Mouse (Mus musculus): ENCODE results near the gene Slc38a4. TPM values are rescaled to one million over a fixed set of nuclear protein-coding genes. Genes with fewer than 3 reads are reported as not detected.
A peak's percentile ranks its signal among the peaks of the same experiment; 100 is the strongest.

Gene Slc38a4
- polyA plus RNA-seq, 1 experiment from 2014 or later = 127 TPM

DNA sequence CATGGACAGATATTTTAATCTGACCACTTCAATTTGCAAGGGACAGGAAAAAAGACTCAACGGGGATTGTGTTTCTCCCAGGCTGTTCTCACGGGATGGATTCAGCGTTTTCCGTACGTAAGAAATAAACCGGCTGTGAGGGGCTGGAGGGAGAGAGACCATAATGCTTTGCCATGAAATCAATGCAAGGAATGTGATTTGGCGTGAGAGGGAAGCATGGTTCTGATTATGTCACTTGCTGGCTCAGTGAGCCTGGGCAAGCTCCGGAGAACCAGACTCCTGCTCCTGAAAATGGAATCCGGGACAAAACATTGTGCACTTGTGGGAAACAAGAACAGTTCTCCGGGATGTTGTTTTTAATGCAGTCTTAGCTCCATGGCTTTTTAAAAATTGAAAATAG lies 92.0 kb downstream of the Slc38a4 start:
- Histone ChIP-seq H3K9me3 (ENCODE audit: control insufficient read depth, low read length) (0 out of 2 replicates have a peak, but pooled peaks cover 3% of the 10 kb centered on the region), H3K4me1 (ENCODE audit: control insufficient read depth in 2 of 2, insufficient read depth in 2 of 2, low read length in 2 of 2) (peaks cover 4 to 9% of the 10 kb centered on the region in 2 experiments; a peak in 3 of 4 replicates), H3K27ac (replicated peaks in 1 of 2; ENCODE audit: control insufficient read depth in 1 of 2, insufficient read depth in 1 of 2, low read depth in 2 of 2, low read length in 2 of 2) (peak overlapping the region; percentile 22 to 25; a peak in 1 of 4 replicates), H3K4me3 (ENCODE audit: control insufficient read depth in 1 of 2, insufficient read depth in 1 of 2, low read depth in 1 of 2, low read length in 2 of 2) (peak overlapping the region in 1 of 2 experiments; percentile 5; a peak in 1 of 4 replicates), H3K4me2 (ENCODE audit: low read length) (peak overlapping the region; percentile 40), H3K36me3 (ENCODE audit: control insufficient read depth, insufficient read depth, low read length) (no peaks in the 10 kb centered on the region), H3K27me3 (ENCODE audit: control insufficient read depth, insufficient read depth, low read length) (no peaks in the 10 kb centered on the region), H3K9ac (ENCODE audit: low read length) (peak overlapping the region; percentile 46; the same call in 1 of the 2 replicates)
- WGBS = 38% methylated on average over 10 of the region's 10 CpGs
- no peak for ATAC-seq (ENCODE audit: insufficient number of reproducible peaks, insufficient read depth, low FRiP score, low read depth)

DNA sequence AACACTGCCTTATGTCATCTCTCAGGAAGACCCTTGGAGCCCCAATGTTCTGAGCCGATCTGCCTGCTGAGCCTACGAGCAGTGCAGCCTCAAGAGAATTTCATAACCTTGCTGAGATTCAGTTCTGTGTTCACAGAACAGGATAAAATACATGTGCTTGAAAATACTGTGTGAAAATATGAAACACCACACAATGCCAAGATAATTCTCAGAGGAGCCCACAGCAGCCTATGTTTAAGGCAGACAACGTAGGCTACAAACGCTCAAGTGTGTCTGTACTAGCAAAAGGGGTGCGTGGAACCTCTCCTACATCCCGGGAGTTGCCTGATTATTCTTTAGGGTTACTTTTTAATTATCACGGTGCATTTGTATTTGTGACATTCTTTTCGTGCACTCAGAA lies 92.4 kb downstream of the Slc38a4 start:
- 71% methylated on average over 8 of the region's 8 CpGs for WGBS
- peak overlapping the region; percentile 22 to 25; a peak in 1 of 4 replicates for H3K27ac ChIP-seq (replicated peaks in 1 of 2; ENCODE audit: control insufficient read depth in 1 of 2, insufficient read depth in 1 of 2, low read depth in 2 of 2, low read length in 2 of 2)
- no peaks in the 10 kb centered on the region for H3K27me3 ChIP-seq (ENCODE audit: control insufficient read depth, insufficient read depth, low read length)
- peak overlapping the region; percentile 40 for H3K4me2 ChIP-seq (ENCODE audit: low read length)
- peaks cover 4 to 9% of the 10 kb centered on the region in 2 experiments; a peak in 3 of 4 replicates for H3K4me1 ChIP-seq (ENCODE audit: control insufficient read depth in 2 of 2, insufficient read depth in 2 of 2, low read length in 2 of 2)
- no peak for ATAC-seq (ENCODE audit: insufficient number of reproducible peaks, insufficient read depth, low FRiP score, low read depth)
- H3K4me3 ChIP-seq (ENCODE audit: control insufficient read depth in 1 of 2, insufficient read depth in 1 of 2, low read depth in 1 of 2, low read length in 2 of 2) = no peak overlapping the region
- H3K36me3 ChIP-seq (ENCODE audit: control insufficient read depth, insufficient read depth, low read length) = no peaks in the 10 kb centered on the region
- H3K9ac ChIP-seq (ENCODE audit: low read length) = no peak overlapping the region
- 0 out of 2 replicates have a peak, but pooled peaks cover 3% of the 10 kb centered on the region for H3K9me3 ChIP-seq (ENCODE audit: control insufficient read depth, low read length)

DNA sequence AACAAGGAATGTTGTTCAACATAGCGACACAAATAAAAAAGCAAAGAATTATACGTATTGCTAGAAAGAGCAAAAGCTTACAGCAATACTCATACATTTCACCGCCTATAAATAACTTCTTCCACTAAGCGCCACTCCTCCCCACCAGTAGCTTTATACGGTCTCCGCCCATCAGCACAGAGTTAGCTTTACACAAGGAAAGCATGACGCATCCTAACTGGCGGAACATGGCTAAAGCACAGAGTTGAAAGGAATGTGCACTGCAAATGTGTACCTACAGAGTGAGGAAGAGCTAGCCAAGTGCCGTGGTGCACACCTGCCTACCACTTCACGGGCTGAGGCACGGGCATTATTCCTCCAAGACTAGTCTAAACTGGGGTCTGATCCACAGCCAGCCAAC lies 95.4 kb downstream of the Slc38a4 start:
- Histone ChIP-seq H3K9me3 (ENCODE audit: control insufficient read depth, low read length) (0 out of 2 replicates have a peak, but pooled peaks cover 3% of the 10 kb centered on the region), H3K9ac (ENCODE audit: low read length) (no peak overlapping the region), H3K27ac (replicated peaks in 1 of 2; ENCODE audit: control insufficient read depth in 1 of 2, insufficient read depth in 1 of 2, low read depth in 2 of 2, low read length in 2 of 2) (no peak overlapping the region), H3K4me2 (ENCODE audit: low read length) (no peak overlapping the region), H3K27me3 (ENCODE audit: control insufficient read depth, insufficient read depth, low read length) (no peaks in the 10 kb centered on the region), H3K4me1 (ENCODE audit: control insufficient read depth in 2 of 2, insufficient read depth in 2 of 2, low read length in 2 of 2) (peaks cover 4 to 9% of the 10 kb centered on the region in 2 experiments; a peak in 3 of 4 replicates), H3K36me3 (ENCODE audit: control insufficient read depth, insufficient read depth, low read length) (no peaks in the 10 kb centered on the region), H3K4me3 (ENCODE audit: control insufficient read depth in 1 of 2, insufficient read depth in 1 of 2, low read depth in 1 of 2, low read length in 2 of 2) (no peak overlapping the region)
- no peak for ATAC-seq (ENCODE audit: insufficient number of reproducible peaks, insufficient read depth, low FRiP score, low read depth)
- 79% methylated on average over 11 of the region's 11 CpGs for WGBS

- 77% methylated on average over 2 of the region's 2 CpGs for WGBS
- Histone ChIP-seq H3K27me3 (ENCODE audit: control insufficient read depth, insufficient read depth, low read length) (no peaks in the 10 kb centered on the region), H3K4me1 (ENCODE audit: control insufficient read depth in 2 of 2, insufficient read depth in 2 of 2, low read length in 2 of 2) (peaks cover 4 to 6% of the 10 kb centered on the region in 2 experiments; a peak in 3 of 4 replicates), H3K27ac (replicated peaks in 1 of 2; ENCODE audit: control insufficient read depth in 1 of 2, insufficient read depth in 1 of 2, low read depth in 2 of 2, low read length in 2 of 2) (no peak overlapping the region), H3K36me3 (ENCODE audit: control insufficient read depth, insufficient read depth, low read length) (no peaks in the 10 kb centered on the region), H3K4me3 (ENCODE audit: control insufficient read depth in 1 of 2, insufficient read depth in 1 of 2, low read depth in 1 of 2, low read length in 2 of 2) (no peak overlapping the region), H3K9ac (ENCODE audit: low read length) (no peak overlapping the region), H3K4me2 (ENCODE audit: low read length) (no peak overlapping the region), H3K9me3 (ENCODE audit: control insufficient read depth, low read length) (0 out of 2 replicates have a peak, but pooled peaks cover 3% of the 10 kb centered on the region)
- no peak for ATAC-seq (ENCODE audit: insufficient number of reproducible peaks, insufficient read depth, low FRiP score, low read depth)
These were observed 96.5 kb downstream of the Slc38a4 start for GRCm38 (mm10) chr15:96959247-96959646.

DNA sequence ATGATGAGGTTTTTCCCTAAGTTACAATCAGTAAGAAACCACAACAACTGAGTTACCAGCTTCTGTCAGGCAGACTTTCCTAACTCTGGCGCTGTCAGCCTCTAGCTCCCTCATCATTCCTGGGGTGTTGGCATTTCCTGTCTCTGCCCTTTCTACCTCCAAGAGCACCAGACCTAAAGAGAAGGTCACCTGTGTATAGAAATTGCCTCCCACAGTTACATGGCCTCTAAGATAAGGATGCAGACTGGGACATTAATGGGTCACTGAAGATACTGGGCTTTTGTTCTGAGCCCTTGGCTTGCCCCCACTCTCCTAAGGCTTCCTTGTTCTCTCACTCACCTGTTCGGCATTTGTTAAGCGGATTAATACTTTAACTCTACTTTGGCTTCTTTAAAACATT lies 99.1 kb downstream of the Slc38a4 start:
- WGBS = 74% methylated on average over 3 of the region's 3 CpGs
- no peaks in the 10 kb centered on the region for H3K27me3 ChIP-seq (ENCODE audit: control insufficient read depth, insufficient read depth, low read length)
- H3K4me1 ChIP-seq (ENCODE audit: control insufficient read depth in 2 of 2, insufficient read depth in 2 of 2, low read length in 2 of 2) = peaks cover 0 to 3% of the 10 kb centered on the region in 2 experiments; a peak in 1 of 4 replicates
- no peak overlapping the region for H3K9ac ChIP-seq (ENCODE audit: low read length)
- H3K9me3 ChIP-seq (ENCODE audit: control insufficient read depth, low read length) = 0 out of 2 replicates have a peak, but pooled peaks cover 3% of the 10 kb centered on the region
- no peak for ATAC-seq (ENCODE audit: insufficient number of reproducible peaks, insufficient read depth, low FRiP score, low read depth)
- no peak overlapping the region for H3K4me2 ChIP-seq (ENCODE audit: low read length)
- H3K4me3 ChIP-seq (ENCODE audit: control insufficient read depth in 1 of 2, insufficient read depth in 1 of 2, low read depth in 1 of 2, low read length in 2 of 2) = no peak overlapping the region
- no peaks in the 10 kb centered on the region for H3K36me3 ChIP-seq (ENCODE audit: control insufficient read depth, insufficient read depth, low read length)
- no peak overlapping the region for H3K27ac ChIP-seq (replicated peaks in 1 of 2; ENCODE audit: control insufficient read depth in 1 of 2, insufficient read depth in 1 of 2, low read depth in 2 of 2, low read length in 2 of 2)

- Histone ChIP-seq H3K27ac (replicated peaks in 1 of 2; ENCODE audit: control insufficient read depth in 1 of 2, insufficient read depth in 1 of 2, low read depth in 2 of 2, low read length in 2 of 2) (no peak overlapping the region), H3K9me3 (ENCODE audit: control insufficient read depth, low read length) (0 out of 2 replicates have a peak, but pooled peaks cover 3% of the 10 kb centered on the region), H3K36me3 (ENCODE audit: control insufficient read depth, insufficient read depth, low read length) (no peaks in the 10 kb centered on the region), H3K9ac (ENCODE audit: low read length) (no peak overlapping the region), H3K4me2 (ENCODE audit: low read length) (no peak overlapping the region), H3K4me1 (ENCODE audit: control insufficient read depth in 2 of 2, insufficient read depth in 2 of 2, low read length in 2 of 2) (peaks cover 0 to 3% of the 10 kb centered on the region in 2 experiments; a peak in 1 of 4 replicates), H3K4me3 (ENCODE audit: control insufficient read depth in 1 of 2, insufficient read depth in 1 of 2, low read depth in 1 of 2, low read length in 2 of 2) (no peak overlapping the region), H3K27me3 (ENCODE audit: control insufficient read depth, insufficient read depth, low read length) (no peaks in the 10 kb centered on the region)
- WGBS = 88% methylated on average over 6 of the region's 6 CpGs
- no peak for ATAC-seq (ENCODE audit: insufficient number of reproducible peaks, insufficient read depth, low FRiP score, low read depth)
These were observed 101.4 kb downstream of the Slc38a4 start for GRCm38 (mm10) chr15:96954389-96954788.

DNA sequence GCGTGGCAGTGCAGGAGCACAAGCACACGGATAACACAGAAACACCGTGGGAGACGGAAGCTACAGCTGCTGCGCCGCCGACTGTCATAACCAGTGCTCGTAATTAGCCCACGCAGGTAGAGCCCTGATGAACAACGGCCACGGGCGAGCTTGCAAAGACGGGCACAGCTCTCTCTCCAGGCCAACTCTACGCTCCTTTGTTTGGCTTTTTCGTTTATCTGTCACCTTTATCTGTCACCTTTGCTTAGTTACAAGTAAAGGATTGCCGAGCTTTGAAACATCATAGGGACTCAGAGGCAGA lies 101.9 kb downstream of the Slc38a4 start:
- H3K4me3 ChIP-seq (ENCODE audit: control insufficient read depth in 1 of 2, insufficient read depth in 1 of 2, low read depth in 1 of 2, low read length in 2 of 2) = peak overlapping the region; percentile 39 to 40
- H3K4me2 ChIP-seq (ENCODE audit: low read length) = peak overlapping the region; percentile 75
- H3K9me3 ChIP-seq (ENCODE audit: control insufficient read depth, low read length) = no peaks in the 10 kb centered on the region
- no peaks in the 10 kb centered on the region for H3K27me3 ChIP-seq (ENCODE audit: control insufficient read depth, insufficient read depth, low read length)
- no peak overlapping the region for H3K27ac ChIP-seq (replicated peaks in 1 of 2; ENCODE audit: control insufficient read depth in 1 of 2, insufficient read depth in 1 of 2, low read depth in 2 of 2, low read length in 2 of 2)
- H3K4me1 ChIP-seq (ENCODE audit: control insufficient read depth in 2 of 2, insufficient read depth in 2 of 2, low read length in 2 of 2) = peaks cover 0 to 3% of the 10 kb centered on the region in 2 experiments; a peak in 1 of 4 replicates
- 37% methylated on average over 16 of the region's 16 CpGs for WGBS
- no peak for ATAC-seq (ENCODE audit: insufficient number of reproducible peaks, insufficient read depth, low FRiP score, low read depth)
- peak overlapping the region; percentile 72 for H3K9ac ChIP-seq (ENCODE audit: low read length)
- H3K36me3 ChIP-seq (ENCODE audit: control insufficient read depth, insufficient read depth, low read length) = no peaks in the 10 kb centered on the region

Data from heart, embryonic 14.5 days (tissue).